Mouse (Mus musculus): Measurements from ENCODE around the gene Slc31a2. TPM values are rescaled to one million over a fixed set of nuclear protein-coding genes. Genes with fewer than 3 reads are reported as not detected.

The Slc31a2 gene
- polyA plus RNA-seq (2016; fragmentation: Nextera tagmentation; extraction: Ambion mirVana) = 7.1 and 7.4 TPM in 2 replicates

DNA sequence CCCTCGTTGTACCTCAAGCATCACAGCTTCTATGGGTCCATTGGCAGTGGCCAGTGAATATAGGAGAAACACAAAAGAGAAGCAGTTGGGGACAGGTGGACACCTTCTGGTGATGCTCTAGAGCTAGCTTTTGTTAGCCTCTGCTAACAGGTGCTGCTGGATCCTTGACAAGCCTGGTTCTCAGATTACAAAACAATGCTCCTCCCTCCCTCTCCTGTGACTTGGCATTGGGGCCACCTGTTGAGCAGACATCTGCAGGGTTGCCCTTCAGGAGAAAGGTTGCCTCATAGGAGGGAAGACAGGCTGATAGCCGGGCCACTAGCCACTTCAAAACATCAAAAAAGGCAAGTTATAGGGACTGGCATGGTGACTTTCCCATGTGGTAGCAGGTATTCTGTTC, at the start of gene Slc31a2:
Gene Slc31a2 (plus strand): TSS at position 287 of the 400 bp plus-strand sequence.
- Histone ChIP-seq H3K27ac (no peak within 1 kb of the TSS), H3K9me3 (no peaks in the 10 kb centered on the region), H3K4me2 (no peak within 1 kb of the TSS), H3K4me1 (no peaks in the 10 kb centered on the region), H3K36me3 (replicated peaks) (no peaks in the 10 kb centered on the region), H3K9ac (no peak within 1 kb of the TSS), H3K4me3 (replicated peaks) (no peak within 1 kb of the TSS), H3K27me3 (no peaks in the 10 kb centered on the region)
- no peak for ATAC-seq (ENCODE audit: low FRiP score)
- WGBS = 63% methylated on average over 2 of the region's 2 CpGs

DNA sequence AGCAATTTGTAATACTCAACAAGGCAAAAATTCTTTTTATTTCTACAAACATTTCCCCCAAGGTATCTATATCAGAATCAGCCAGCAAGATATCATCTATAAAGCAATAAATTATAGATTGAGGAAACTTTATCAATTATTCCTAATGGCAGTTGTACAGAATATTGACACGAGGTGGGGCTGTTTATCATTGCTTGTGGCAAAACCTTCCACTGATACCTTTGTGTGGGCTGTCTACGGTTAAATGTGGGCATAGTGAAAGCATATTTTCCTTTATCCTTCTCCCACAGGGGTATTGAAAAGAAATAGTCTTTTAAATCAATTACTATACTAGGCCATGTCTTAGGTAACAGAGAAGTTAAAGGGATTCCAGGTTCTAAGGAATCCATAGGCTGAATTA, 48.9 kb upstream of the Slc31a2 start:
- H3K4me2 ChIP-seq = no peak overlapping the region
- no peaks in the 10 kb centered on the region for H3K27me3 ChIP-seq
- 0 out of 2 replicates have a peak, but pooled peaks cover 6% of the 10 kb centered on the region for H3K4me1 ChIP-seq
- no peaks in the 10 kb centered on the region for H3K9me3 ChIP-seq
- H3K4me3 ChIP-seq (replicated peaks) = no peak overlapping the region
- H3K36me3 ChIP-seq (replicated peaks) = no peaks in the 10 kb centered on the region
- no peak overlapping the region for H3K9ac ChIP-seq
- H3K27ac ChIP-seq = no peak overlapping the region
- no peak for ATAC-seq (ENCODE audit: low FRiP score)
- 76% methylated on average over 2 of the region's 2 CpGs for WGBS

DNA sequence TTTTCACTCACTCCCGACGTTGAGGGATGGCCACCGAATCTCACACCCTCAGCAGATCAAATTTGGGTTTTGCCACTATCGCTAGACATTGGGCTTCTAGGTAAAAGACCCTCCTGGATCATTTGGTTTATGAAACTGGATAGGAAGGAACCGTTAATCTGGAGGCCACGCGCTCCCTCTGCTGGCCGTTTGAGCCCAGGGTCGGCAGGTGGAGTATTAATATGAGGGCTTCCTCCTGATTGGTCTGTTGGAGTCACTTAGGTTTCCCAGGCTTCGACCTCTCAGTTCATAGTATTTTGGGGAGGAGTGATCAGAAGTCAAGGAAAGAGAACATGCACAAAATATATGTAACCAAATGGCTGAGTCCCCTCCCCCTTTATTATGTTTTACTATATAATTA, 34.0 kb upstream of the Slc31a2 start:
- ATAC-seq (ENCODE audit: low FRiP score) = no peak
- no peak overlapping the region for H3K4me3 ChIP-seq (replicated peaks)
- no peaks in the 10 kb centered on the region for H3K36me3 ChIP-seq (replicated peaks)
- H3K4me2 ChIP-seq = no peak overlapping the region
- H3K9ac ChIP-seq = no peak overlapping the region
- no peaks in the 10 kb centered on the region for H3K27me3 ChIP-seq
- no peaks in the 10 kb centered on the region for H3K4me1 ChIP-seq
- H3K27ac ChIP-seq = no peak overlapping the region
- no peaks in the 10 kb centered on the region for H3K9me3 ChIP-seq
- WGBS = 57% methylated on average over 10 of the region's 10 CpGs

DNA sequence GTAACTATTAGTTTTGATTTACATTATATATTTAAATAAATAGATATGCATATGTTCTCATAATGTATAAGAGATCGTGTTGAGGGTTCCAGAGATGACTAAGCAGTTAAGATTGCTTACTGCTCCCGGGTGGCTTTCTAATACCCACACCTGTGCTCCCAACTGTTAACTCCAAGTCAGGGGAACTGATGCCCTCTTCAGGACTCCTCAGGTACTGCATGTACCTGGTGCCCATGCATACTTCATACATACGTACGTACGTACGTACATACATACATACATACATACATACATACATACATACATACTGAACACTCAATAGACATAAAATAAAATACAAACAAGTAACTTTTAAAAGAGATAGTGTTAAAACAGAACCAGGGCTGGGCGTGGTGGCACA, 32.9 kb upstream of the Slc31a2 start:
- Histone ChIP-seq H3K4me3 (replicated peaks) (no peak overlapping the region), H3K36me3 (replicated peaks) (no peaks in the 10 kb centered on the region), H3K9ac (no peak overlapping the region), H3K27me3 (no peaks in the 10 kb centered on the region), H3K4me1 (no peaks in the 10 kb centered on the region), H3K9me3 (no peaks in the 10 kb centered on the region), H3K27ac (no peak overlapping the region), H3K4me2 (no peak overlapping the region)
- WGBS = 89% methylated on average over 7 of the region's 7 CpGs
- ATAC-seq (ENCODE audit: low FRiP score) = no peak

DNA sequence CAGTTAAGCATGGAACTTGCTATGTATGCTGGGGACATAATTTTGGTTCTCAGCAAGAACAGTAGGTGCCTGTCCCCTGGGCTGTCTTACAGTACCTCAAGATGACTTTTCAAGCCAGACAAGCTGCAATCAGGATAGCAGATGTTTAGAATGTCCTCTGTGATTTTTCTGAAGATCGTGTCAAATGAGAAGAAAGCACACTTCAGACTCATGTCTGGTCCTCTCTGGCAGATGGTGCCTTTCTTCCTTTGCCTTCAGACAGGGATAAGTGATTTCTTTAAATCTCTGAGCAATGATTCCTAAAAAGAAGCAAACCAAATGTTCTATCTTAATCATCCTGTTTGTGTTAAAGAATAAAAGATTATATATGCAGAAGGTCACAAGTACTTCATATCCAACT, 32.2 kb upstream of the Slc31a2 start:
- H3K36me3 ChIP-seq (replicated peaks) = no peaks in the 10 kb centered on the region
- no peaks in the 10 kb centered on the region for H3K4me1 ChIP-seq
- no peaks in the 10 kb centered on the region for H3K9me3 ChIP-seq
- no peaks in the 10 kb centered on the region for H3K27me3 ChIP-seq
- H3K4me3 ChIP-seq (replicated peaks) = no peak overlapping the region
- H3K27ac ChIP-seq = no peak overlapping the region
- no peak overlapping the region for H3K4me2 ChIP-seq
- H3K9ac ChIP-seq = no peak overlapping the region
- 84% methylated on average over 1 of the region's 1 CpGs for WGBS
- ATAC-seq (ENCODE audit: low FRiP score) = no peak

DNA sequence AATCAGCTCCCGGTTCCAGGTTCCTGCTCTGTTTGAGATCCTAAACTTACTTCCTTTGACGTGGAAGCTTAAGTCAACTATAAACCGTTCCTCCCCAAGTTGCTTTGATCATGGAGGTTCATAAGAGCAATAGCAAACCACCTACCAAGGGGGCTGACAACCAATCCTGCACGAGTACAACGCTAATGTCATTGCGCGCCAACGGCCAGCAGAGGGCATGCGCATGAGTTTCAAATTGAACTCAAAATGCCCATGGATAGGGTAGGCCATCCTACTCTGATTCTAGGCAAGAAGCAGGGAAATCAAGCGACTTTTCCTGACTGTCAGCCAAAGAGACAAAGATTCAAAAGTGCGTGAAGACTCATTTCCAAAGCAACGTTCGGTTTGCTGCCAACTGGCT, 31.6 kb upstream of the Slc31a2 start, which contains the start of gene Zfp37:
Gene Zfp37 (minus strand): TSS at position 279 of the 400 bp plus-strand sequence.
- no peak within 1 kb of the TSS for H3K4me2 ChIP-seq
- H3K4me1 ChIP-seq = no peaks in the 10 kb centered on the region
- WGBS = 75% methylated on average over 13 of the region's 13 CpGs
- ATAC-seq (ENCODE audit: low FRiP score) = no peak
- H3K9me3 ChIP-seq = no peaks in the 10 kb centered on the region
- no peak within 1 kb of the TSS for H3K9ac ChIP-seq
- no peaks in the 10 kb centered on the region for H3K27me3 ChIP-seq
- H3K27ac ChIP-seq = no peak within 1 kb of the TSS
- H3K36me3 ChIP-seq (replicated peaks) = no peaks in the 10 kb centered on the region
- H3K4me3 ChIP-seq (replicated peaks) = no peak within 1 kb of the TSS

DNA sequence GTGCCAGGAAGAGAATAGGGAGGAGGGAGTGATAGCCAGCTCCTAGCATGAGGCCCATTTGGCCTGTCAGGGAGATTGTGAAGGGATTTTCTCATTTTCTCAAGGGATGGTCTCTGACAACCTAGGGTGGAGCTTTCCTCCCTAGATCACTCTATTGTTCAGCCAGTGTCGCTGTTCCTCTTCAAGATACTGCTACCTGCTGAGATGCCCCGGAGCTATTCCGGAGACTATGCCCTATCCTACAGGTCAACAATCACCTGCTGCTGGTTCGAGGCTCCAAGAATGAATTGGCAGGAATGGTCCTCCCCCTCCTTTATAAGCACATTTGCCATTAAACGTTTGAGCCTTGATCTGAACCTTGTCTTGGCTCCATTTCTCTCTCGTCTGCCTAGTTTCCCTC, 21.8 kb upstream of the Slc31a2 start:
- Histone ChIP-seq H3K36me3 (replicated peaks) (no peaks in the 10 kb centered on the region), H3K4me3 (replicated peaks) (no peak overlapping the region), H3K4me2 (no peak overlapping the region), H3K4me1 (no peaks in the 10 kb centered on the region), H3K27ac (no peak overlapping the region), H3K9ac (no peak overlapping the region), H3K27me3 (no peaks in the 10 kb centered on the region), H3K9me3 (no peaks in the 10 kb centered on the region)
- 56% methylated on average over 6 of the region's 6 CpGs for WGBS
- ATAC-seq (ENCODE audit: low FRiP score) = no peak

DNA sequence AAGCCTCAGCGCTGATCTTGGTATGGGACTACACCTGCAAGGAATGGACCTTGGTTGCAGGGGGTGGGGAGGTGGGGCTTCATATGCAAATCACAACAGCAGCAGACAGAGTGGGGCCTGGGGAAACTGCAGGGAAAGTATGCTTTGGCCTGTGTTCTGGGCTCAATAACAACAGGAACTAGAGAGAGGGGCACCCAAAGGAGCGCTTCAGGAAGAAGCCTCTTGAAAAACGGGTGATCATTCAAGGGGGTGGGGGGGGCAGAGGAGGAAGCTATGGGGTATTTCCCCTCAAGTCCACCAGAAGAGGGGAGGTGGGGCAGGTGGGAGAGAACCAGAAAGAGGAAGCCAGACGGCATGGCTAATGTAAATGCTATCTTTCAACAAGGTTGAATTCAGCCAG, 14.0 kb upstream of the Slc31a2 start:
- H3K27ac ChIP-seq = no peak overlapping the region
- no peaks in the 10 kb centered on the region for H3K27me3 ChIP-seq
- no peak overlapping the region for H3K9ac ChIP-seq
- H3K9me3 ChIP-seq = no peaks in the 10 kb centered on the region
- no peak overlapping the region for H3K4me2 ChIP-seq
- H3K36me3 ChIP-seq (replicated peaks) = no peaks in the 10 kb centered on the region
- no peak overlapping the region for H3K4me3 ChIP-seq (replicated peaks)
- ATAC-seq (ENCODE audit: low FRiP score) = no peak
- H3K4me1 ChIP-seq = no peaks in the 10 kb centered on the region
- WGBS = 51% methylated on average over 4 of the region's 4 CpGs

DNA sequence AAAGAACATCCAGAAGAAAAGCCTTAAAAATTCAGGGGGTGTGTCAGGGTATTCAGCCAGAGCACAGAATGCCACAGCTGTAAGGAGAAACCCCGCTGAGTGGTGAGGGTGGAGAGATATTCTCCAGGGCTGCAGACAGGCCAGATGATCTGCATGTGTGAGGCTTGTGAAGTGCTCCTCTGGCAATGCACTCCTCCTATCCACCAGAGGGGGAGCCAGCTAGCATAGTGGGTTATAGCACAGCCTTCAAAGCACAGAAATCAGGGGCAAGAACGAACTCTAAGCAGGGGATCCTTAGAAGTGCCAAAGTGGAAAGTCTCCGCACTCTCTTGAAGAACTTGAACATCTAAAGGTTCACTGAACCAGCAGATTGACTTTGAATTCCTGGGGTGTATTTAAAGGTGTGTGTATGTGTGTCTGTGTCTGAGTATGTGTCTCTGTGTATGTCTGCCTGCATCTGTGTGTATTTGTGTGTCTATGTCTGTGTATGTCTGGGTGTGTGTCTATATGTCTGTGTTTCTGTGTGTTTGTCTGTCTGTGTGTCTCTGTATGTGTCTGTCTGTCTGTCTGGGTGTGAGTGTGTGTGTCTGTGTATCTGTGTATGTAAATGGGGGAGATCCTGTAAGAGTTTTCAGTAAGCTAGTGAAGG, 11.3 kb upstream of the Slc31a2 start:
- Histone ChIP-seq H3K4me2 (no peak overlapping the region), H3K27ac (no peak overlapping the region), H3K27me3 (no peaks in the 10 kb centered on the region), H3K36me3 (replicated peaks) (no peaks in the 10 kb centered on the region), H3K9me3 (no peaks in the 10 kb centered on the region), H3K4me1 (no peaks in the 10 kb centered on the region), H3K4me3 (replicated peaks) (no peak overlapping the region), H3K9ac (no peak overlapping the region)
- ATAC-seq (ENCODE audit: low FRiP score) = no peak
- WGBS = 41% methylated on average over 3 of the region's 3 CpGs

DNA sequence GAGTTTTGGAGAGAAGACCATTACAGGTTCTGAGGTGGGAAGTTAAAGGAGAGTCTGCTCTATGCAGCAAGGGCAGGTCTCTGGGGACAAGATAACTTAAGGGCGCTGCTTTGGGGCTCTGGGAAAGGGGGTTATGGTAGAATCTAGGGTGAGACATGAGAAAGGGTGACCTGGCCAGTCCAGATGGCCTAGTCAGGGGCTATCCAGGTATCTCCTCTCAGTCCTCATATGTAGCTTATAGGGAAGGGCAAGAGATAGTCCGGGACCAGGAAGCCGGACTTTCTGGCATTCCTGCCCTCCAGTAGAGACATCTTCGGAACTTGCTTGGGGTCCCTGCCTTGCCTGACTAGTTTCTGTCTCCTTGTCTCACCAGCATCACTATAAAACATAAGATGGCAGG, 10.6 kb upstream of the Slc31a2 start:
- Histone ChIP-seq H3K4me2 (no peak overlapping the region), H3K4me1 (no peaks in the 10 kb centered on the region), H3K27me3 (no peaks in the 10 kb centered on the region), H3K4me3 (replicated peaks) (no peak overlapping the region), H3K9me3 (no peaks in the 10 kb centered on the region), H3K36me3 (replicated peaks) (no peaks in the 10 kb centered on the region), H3K27ac (no peak overlapping the region), H3K9ac (no peak overlapping the region)
- ATAC-seq (ENCODE audit: low FRiP score) = no peak
- WGBS = 91% methylated on average over 4 of the region's 4 CpGs

DNA sequence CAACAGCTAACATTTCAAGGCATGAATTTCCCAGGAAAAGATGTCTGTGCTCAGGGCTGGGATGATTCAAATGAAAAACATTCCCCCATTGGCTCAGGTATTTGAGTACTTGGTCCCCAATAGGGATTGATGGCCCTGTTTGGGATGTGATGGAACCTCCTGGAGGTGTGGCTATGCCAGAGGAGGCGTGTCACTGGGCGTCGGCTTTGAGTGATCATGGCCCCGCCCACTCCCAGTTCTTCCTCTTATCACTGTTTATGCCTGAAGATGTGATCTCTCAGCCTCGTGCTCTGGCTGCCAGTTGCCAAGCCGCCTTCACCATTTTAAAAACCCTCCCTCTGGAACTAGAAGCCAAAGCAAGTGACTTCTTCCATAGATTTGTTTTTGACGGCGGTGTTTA, 7.8 kb upstream of the Slc31a2 start:
- Histone ChIP-seq H3K9ac (no peak overlapping the region), H3K27ac (no peak overlapping the region), H3K27me3 (no peaks in the 10 kb centered on the region), H3K4me3 (replicated peaks) (no peak overlapping the region), H3K4me2 (no peak overlapping the region), H3K4me1 (no peaks in the 10 kb centered on the region), H3K36me3 (replicated peaks) (no peaks in the 10 kb centered on the region), H3K9me3 (no peaks in the 10 kb centered on the region)
- ATAC-seq (ENCODE audit: low FRiP score) = no peak
- WGBS = 73% methylated on average over 8 of the region's 8 CpGs

DNA sequence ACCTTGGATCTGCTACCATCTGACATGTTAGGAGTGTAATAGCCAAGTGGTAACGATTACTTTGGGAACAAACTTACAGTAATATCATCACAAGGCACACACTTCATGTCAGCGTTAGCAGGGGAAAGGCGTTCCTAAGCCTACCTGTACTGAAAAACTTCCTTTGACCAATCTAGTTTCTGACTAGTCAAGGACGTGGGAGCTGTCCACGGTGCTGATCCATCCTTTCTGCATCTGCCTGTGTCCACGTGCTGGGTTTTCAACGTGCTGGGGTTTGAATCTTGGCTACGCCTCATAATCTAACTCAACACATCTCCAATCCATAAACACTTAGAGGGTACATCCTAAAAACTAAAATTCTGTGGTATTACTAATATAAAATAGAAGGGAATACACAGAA, 5.4 kb upstream of the Slc31a2 start:
- H3K36me3 ChIP-seq (replicated peaks) = no peaks in the 10 kb centered on the region
- no peaks in the 10 kb centered on the region for H3K27me3 ChIP-seq
- no peaks in the 10 kb centered on the region for H3K9me3 ChIP-seq
- WGBS = 35% methylated on average over 8 of the region's 8 CpGs
- ATAC-seq (ENCODE audit: low FRiP score) = no peak
- H3K9ac ChIP-seq = no peak overlapping the region
- no peak overlapping the region for H3K4me3 ChIP-seq (replicated peaks)
- H3K27ac ChIP-seq = no peak overlapping the region
- H3K4me1 ChIP-seq = no peaks in the 10 kb centered on the region
- H3K4me2 ChIP-seq = no peak overlapping the region

DNA sequence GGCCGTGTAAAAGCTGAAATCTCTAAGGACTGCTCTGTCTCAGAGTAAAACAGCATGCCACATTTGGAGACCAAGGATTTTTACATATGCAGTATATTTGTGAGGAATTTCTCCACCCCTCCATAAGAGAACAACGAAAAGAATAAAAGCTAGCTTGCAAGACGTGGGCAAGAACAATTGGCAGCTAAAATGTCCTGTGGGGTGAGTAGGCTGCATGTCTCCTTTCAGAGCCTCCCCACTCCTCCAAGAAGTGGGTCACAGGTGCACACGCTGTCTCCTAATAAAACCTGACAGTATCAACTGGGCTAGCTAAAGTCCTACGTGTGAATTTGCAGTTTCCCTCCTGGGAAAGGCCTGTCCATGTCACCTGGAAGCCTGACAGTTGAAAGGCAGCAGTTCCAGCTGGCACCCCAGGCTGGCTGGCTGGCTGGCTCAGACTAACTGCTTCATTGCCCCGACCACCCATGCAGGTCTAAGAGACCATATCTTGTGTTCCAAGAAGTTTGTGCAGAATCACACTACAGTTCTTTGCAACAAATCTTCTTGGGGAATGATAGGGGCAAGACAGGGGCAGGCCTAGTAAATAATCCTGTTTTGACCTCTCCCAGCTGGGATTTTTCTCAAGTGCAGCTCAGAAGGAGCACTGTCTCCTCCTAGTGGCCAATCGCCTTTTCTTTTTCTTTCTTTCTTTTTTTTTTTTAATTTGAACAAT, 927 bp downstream of the Slc31a2 start:
- no peak; the same call in 1 of the 2 replicates for ATAC-seq (ENCODE audit: low FRiP score)
- H3K4me1 ChIP-seq = no peaks in the 10 kb centered on the region
- 37% methylated on average over 7 of the region's 7 CpGs for WGBS

More for the DNA sequence above, 927 bp downstream of the Slc31a2 start:
- Histone ChIP-seq H3K9ac (no peak overlapping the region), H3K27me3 (no peaks in the 10 kb centered on the region), H3K4me2 (no peak overlapping the region), H3K36me3 (replicated peaks) (no peaks in the 10 kb centered on the region), H3K9me3 (no peaks in the 10 kb centered on the region), H3K4me3 (replicated peaks) (no peak overlapping the region), H3K27ac (no peak overlapping the region)

Measured in forebrain, embryonic 12.5 days (tissue).